Mouse (Mus musculus) gastrocnemius, adult 8-10 months (tissue): ENCODE measurements around the gene Plch1. TPM values are rescaled to one million over a fixed set of nuclear protein-coding genes. Genes with fewer than 3 reads are reported as not detected.

Source experiments
- DNase-seq, 2 experiments: peaks; one replicate each; pipeline ENCODE4 v3.0.0; 2022; ENCODE audit warnings: low spot score in 2 of 2
- total RNA-seq, 4 experiments: library from RNA; stranded (reverse); gene quantifications; 2 replicates each; pipeline ENCODE4 v1.2.4; 2022

Plch1 gene
- total RNA-seq, 4 experiments from 2014 or later = 0.09 TPM; not detected in 3

DNA sequence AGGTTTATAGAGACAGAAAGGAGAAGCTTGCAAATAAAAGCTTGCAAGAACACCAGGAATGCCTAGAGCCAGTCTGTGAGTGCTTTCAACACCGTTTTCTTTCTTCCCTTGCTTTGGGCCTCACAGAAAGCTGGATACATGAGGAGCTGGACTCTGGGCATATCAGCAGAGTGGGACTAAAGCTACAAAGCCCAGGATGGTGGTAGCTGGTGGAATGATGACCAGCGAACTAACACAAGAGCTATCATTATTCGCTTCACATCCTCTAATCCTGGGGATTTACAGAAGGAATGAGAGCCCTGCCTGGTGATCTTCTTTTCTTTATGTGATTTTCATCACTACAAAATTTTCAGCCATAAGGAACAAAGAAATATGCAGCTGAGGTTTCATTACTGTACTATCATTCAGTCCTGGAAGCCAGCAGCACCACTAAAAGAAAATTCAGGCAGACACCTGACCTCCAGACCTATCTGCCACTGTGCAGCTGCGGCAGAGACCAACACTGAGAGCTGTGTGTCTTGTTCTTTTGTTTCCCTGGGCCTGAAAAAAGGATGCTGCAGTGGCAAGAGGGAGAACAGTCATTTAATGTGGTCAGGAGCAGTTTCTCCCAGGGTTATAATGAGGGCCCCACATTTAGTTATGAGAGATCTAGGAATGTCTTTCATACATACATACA, 172.5 kb downstream of the Plch1 start:
- DNase-seq = no peak

DNA sequence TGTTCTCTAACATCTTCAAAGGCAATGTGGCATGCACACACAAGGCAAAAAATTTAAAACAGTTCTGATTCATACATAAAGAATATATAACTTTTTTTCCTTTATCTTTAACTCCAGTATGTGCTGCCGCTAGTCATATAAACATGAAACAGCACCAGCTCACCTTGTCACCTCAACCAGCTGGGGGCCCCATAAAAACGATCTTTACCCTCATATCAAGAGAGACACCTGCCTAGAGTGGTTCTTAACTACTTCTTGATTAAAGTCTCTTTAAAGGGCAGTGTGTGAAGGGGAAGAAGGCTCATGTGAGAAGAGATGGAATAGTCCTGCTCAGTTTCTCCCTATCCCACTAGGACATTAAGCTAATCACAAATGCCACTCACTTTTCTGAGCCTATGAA, 205.6 kb downstream of the Plch1 start:
- no peak for DNase-seq

DNA sequence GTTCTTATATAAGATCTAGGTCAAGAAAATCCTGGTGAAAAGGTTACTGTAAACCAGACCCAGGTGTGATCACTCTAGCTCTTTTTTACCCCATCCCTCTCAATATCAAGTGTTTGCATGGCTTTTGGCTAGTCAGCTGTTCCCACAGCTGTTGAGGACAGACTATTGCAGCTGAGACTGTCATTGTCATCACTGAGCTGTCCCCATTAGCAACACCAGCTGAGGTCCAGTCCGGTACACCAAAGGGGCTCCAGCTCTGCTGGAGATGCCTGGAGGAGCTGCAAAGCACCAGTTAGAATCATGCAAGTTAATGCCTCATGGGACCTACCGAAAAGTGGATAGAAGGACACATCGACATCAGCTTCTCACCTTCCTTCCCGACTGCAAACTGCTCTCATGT, 206.5 kb downstream of the Plch1 start:
- no peak for DNase-seq

DNA sequence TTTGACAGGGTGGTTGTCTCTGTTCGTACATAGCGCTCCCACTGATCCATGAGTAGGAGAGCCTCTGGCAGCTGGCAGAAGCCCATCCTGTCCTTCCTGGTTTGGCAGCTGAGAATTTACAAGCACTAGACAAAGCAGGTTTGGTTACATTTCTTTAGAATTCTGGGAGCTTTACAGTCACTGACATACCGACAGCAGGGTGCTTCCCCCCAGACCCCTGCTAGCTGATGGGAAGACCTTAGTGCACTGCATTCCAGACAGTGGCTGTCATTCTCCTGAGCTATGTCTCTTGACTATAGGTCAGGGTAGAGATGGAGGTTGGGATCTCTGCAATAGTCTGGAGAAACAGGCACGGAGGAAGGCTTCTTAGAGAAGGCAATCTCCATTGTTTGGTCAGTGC, 230.5 kb downstream of the Plch1 start:
- DNase-seq = no peak

DNA sequence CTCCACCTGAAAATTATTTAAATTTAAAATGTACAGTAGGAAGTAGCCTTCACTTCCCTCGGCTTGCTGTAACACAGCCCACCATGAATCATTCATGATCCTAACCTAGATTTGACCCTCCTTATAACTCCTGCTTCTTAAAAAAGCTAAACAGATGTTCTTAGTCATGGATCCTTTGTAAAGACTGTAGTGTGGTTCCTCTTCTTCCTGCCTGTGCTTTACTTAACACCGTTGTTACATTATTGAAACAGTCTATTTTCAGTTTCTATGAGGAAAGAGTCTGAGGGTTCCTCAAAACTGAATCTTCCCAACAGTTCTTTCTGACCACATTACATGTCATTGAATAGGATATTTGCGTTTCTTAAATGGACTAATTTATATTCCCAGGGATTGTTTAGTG, 234.0 kb downstream of the Plch1 start:
- DNase-seq = no peak

DNA sequence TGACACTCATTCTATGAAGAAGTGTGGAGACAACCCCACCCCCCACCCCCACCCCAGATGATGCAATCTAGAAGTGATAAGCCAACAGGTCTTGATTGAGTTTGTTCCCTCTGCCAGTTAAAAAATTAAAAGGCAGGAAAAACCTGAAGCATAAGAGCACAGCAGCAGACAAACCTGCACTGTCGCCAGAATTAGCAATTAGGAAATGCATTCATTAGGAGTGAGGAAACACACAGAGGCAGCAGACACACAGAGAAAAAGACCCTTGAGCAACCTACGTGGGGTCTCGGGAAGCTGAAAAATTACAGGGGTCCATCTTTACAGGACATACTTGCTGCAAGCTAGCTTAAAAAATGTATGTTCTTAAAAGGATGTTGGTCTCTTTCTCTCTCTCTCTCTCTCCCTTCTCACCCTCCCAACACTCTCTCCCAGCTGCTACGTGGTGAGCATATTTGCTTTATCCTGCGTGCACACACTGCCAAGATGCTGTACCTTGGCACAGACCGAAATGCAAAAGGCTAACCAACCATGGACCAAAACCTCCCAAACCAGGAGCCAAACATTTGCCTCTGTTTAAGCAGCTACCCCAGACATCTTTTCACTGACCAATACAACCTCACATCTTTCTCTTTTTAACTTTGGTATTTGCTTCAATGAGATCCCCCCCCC, 234.6 kb downstream of the Plch1 start:
- no peak for DNase-seq

Other genes with a start within 250 kb of the Plch1 start
- gene E130311K13Rik, start 30.0 kb upstream of the Plch1 start, total RNA-seq = 1 to 10 TPM; 5.4 to 8.8 (median 7.4) TPM
- gene Slc33a1, start 65.3 kb upstream of the Plch1 start, total RNA-seq = 1 to 10 TPM; 4.4 to 6.1 (median 5.0) TPM
- gene Gmps, start 76.6 kb upstream of the Plch1 start, total RNA-seq = 10 to 100 TPM; 16.6 to 18.4 (median 17.9) TPM
- gene Vmn2r1, start 182.1 kb upstream of the Plch1 start, total RNA-seq = under 1 TPM; 0.05 to 0.39 (median 0.20) TPM
- not detected for gene Vmn2r2, start 242.5 kb upstream of the Plch1 start, total RNA-seq